Mouse (Mus musculus) neural tube, embryonic 14.5 days (tissue): ENCODE data around the gene Olfr376. TPM values are rescaled to one million over a fixed set of nuclear protein-coding genes. Genes with fewer than 3 reads are reported as not detected.

Experiments used
- ATAC-seq: fragments of 200-750 bp; cut with Nextera tagmentation; 2 replicates; pipeline ENCODE4 v1.8.0; 2017; ENCODE audit warnings: low read depth, mild to moderate bottlenecking, moderate TSS enrichment, moderate library complexity
- H3K27ac ChIP-seq: fragments of 300-500 bp; sonication (generic); 2 replicates; pipeline ENCODE4 v1.5.1; 2014; ENCODE audit warnings: low read depth, mild to moderate bottlenecking, control low read depth, low read length, moderate library complexity, mixed read lengths
- H3K27me3 ChIP-seq: fragments of 300-500 bp; sonication (generic); 2 replicates; pipeline ENCODE4 v1.6.1; 2014; ENCODE audit warnings: low read length; ENCODE audit not compliant: control insufficient read depth, insufficient read depth
- H3K36me3 ChIP-seq: fragments of 300-500 bp; sonication (generic); 2 replicates; pipeline ENCODE4 v1.6.1; 2014; ENCODE audit warnings: low read length, mixed read lengths; ENCODE audit not compliant: control insufficient read depth, insufficient read depth
- H3K4me1 ChIP-seq: fragments of 300-500 bp; sonication (generic); 2 replicates; pipeline ENCODE4 v1.6.1; 2014; ENCODE audit warnings: low read length; ENCODE audit not compliant: control insufficient read depth, insufficient read depth
- H3K4me2 ChIP-seq: fragments of 300-500 bp; sonication (generic); 2 replicates; pipeline ENCODE4 v1.6.1; 2014; ENCODE audit warnings: mild to moderate bottlenecking, low read depth, low read length, control low read depth
- H3K4me3 ChIP-seq: fragments of 300-500 bp; sonication (generic); 2 replicates; pipeline ENCODE4 v1.5.1; 2014; ENCODE audit warnings: low read depth, low read length, control low read depth, mixed read lengths
- H3K9ac ChIP-seq: fragments of 300-500 bp; sonication (generic); replicated peaks from 2 replicates; pipeline ENCODE4 v1.6.1; 2014; ENCODE audit warnings: low read depth, mild to moderate bottlenecking, control low read depth, low read length, mixed read lengths
- H3K9me3 ChIP-seq: fragments of 300-500 bp; sonication (generic); 2 replicates; pipeline ENCODE4 v1.6.1; 2016; ENCODE audit warnings: low read length; ENCODE audit not compliant: control insufficient read depth
- polyA plus RNA-seq: library from polyadenylated mRNA; unstranded; fragments of >200 nt; fragmentation: Nextera tagmentation; extraction: Ambion mirVana; gene quantifications from 2 replicates; pipeline ENCODE4 v1.2.1, GENCODE M21; 2014

Olfr376 gene
- polyA plus RNA-seq, 1 experiment from 2014 or later, result not detected

GRCm38 (mm10) chr11:73399514-73399913, 28.5 kb downstream of the Olfr376 start, which contains the start of gene Olfr1:
TSS of gene Olfr1 (minus strand) at chr11:73399614.
- no peak for ATAC-seq
- H3K27ac ChIP-seq, result no peak within 1 kb of the TSS
- H3K4me3 ChIP-seq, result no peak within 1 kb of the TSS

More at GRCm38 (mm10) chr11:73399514-73399913, 28.5 kb downstream of the Olfr376 start, which contains the start of gene Olfr1:
- no peak within 1 kb of the TSS for H3K4me2 ChIP-seq
- no peaks in the 10 kb centered on the region for H3K9me3 ChIP-seq
- no peaks in the 10 kb centered on the region for H3K27me3 ChIP-seq
- H3K9ac ChIP-seq, result no peak within 1 kb of the TSS
- no peaks in the 10 kb centered on the region for H3K4me1 ChIP-seq
- H3K36me3 ChIP-seq, result no peaks in the 10 kb centered on the region

Other genes with a start within 250 kb of the Olfr376 start
- 1.4 and 2.5 TPM in 2 replicates for gene Haspin, start 233.0 kb upstream of the Olfr376 start, polyA plus RNA-seq
- 0.39 and 0.57 TPM in 2 replicates for gene P2rx5, start 210.8 kb upstream of the Olfr376 start, polyA plus RNA-seq
- gene Emc6, start 194.2 kb upstream of the Olfr376 start, polyA plus RNA-seq, result 147 and 158 TPM in 2 replicates
- 103 and 149 TPM in 2 replicates for gene Tax1bp3, start 194.2 kb upstream of the Olfr376 start, polyA plus RNA-seq
- 17.2 and 20.6 TPM in 2 replicates for gene Ctns, start 172.2 kb upstream of the Olfr376 start, polyA plus RNA-seq
- gene Shpk, start 171.8 kb upstream of the Olfr376 start, polyA plus RNA-seq, result 1.6 and 2.3 TPM in 2 replicates
- gene Trpv1, start 137.0 kb upstream of the Olfr376 start, polyA plus RNA-seq, result 5.1 TPM in 1 of 2 replicates, not detected in the other
- 0.32 and 0.36 TPM in 2 replicates for gene Trpv3, start 103.9 kb upstream of the Olfr376 start, polyA plus RNA-seq
- gene Aspa, start 41.6 kb upstream of the Olfr376 start, polyA plus RNA-seq, result 2.5 and 3.3 TPM in 2 replicates
- not detected in 2 replicates for gene Gm49340, start 41.5 kb upstream of the Olfr376 start, polyA plus RNA-seq
- gene Spata22, start 41.5 kb upstream of the Olfr376 start, polyA plus RNA-seq, result not detected in 2 replicates
- gene Olfr20, start 20.5 kb upstream of the Olfr376 start, polyA plus RNA-seq, result not detected in 2 replicates
- gene Olfr1, start 28.4 kb downstream of the Olfr376 start, polyA plus RNA-seq, result not detected in 2 replicates
- gene Olfr378, start 57.2 kb downstream of the Olfr376 start, polyA plus RNA-seq, result not detected in 2 replicates
- gene Olfr380, start 86.3 kb downstream of the Olfr376 start, polyA plus RNA-seq, result not detected in 2 replicates
- not detected in 2 replicates for gene Olfr381, start 120.4 kb downstream of the Olfr376 start, polyA plus RNA-seq
- not detected in 2 replicates for gene Olfr382, start 146.0 kb downstream of the Olfr376 start, polyA plus RNA-seq
- gene Olfr385, start 221.8 kb downstream of the Olfr376 start, polyA plus RNA-seq, result not detected in 2 replicates
- not detected in 2 replicates for gene Olfr384, start 227.3 kb downstream of the Olfr376 start, polyA plus RNA-seq